Mouse (Mus musculus) neural tube, embryonic 14.5 days (tissue): Measurements from ENCODE around the gene Tjp3. TPM values are rescaled to one million over a fixed set of nuclear protein-coding genes. Genes with fewer than 3 reads are reported as not detected.

Source experiments
- ATAC-seq: fragments of 200-750 bp; cut with Nextera tagmentation; 2 replicates; pipeline ENCODE4 v1.8.0; 2017; ENCODE audit warnings: low read depth, mild to moderate bottlenecking, moderate TSS enrichment, moderate library complexity
- H3K27ac ChIP-seq: fragments of 300-500 bp; sonication (generic); 2 replicates; pipeline ENCODE4 v1.5.1; 2014; ENCODE audit warnings: low read depth, mild to moderate bottlenecking, control low read depth, low read length, moderate library complexity, mixed read lengths
- H3K27me3 ChIP-seq: fragments of 300-500 bp; sonication (generic); 2 replicates; pipeline ENCODE4 v1.6.1; 2014; ENCODE audit warnings: low read length; ENCODE audit not compliant: control insufficient read depth, insufficient read depth
- H3K36me3 ChIP-seq: fragments of 300-500 bp; sonication (generic); 2 replicates; pipeline ENCODE4 v1.6.1; 2014; ENCODE audit warnings: low read length, mixed read lengths; ENCODE audit not compliant: control insufficient read depth, insufficient read depth
- H3K4me1 ChIP-seq: fragments of 300-500 bp; sonication (generic); 2 replicates; pipeline ENCODE4 v1.6.1; 2014; ENCODE audit warnings: low read length; ENCODE audit not compliant: control insufficient read depth, insufficient read depth
- H3K4me2 ChIP-seq: fragments of 300-500 bp; sonication (generic); 2 replicates; pipeline ENCODE4 v1.6.1; 2014; ENCODE audit warnings: mild to moderate bottlenecking, low read depth, low read length, control low read depth
- H3K4me3 ChIP-seq: fragments of 300-500 bp; sonication (generic); 2 replicates; pipeline ENCODE4 v1.5.1; 2014; ENCODE audit warnings: low read depth, low read length, control low read depth, mixed read lengths
- H3K9ac ChIP-seq: fragments of 300-500 bp; sonication (generic); replicated peaks from 2 replicates; pipeline ENCODE4 v1.6.1; 2014; ENCODE audit warnings: low read depth, mild to moderate bottlenecking, control low read depth, low read length, mixed read lengths
- H3K9me3 ChIP-seq: fragments of 300-500 bp; sonication (generic); 2 replicates; pipeline ENCODE4 v1.6.1; 2016; ENCODE audit warnings: low read length; ENCODE audit not compliant: control insufficient read depth
- WGBS: fragments of 180-500 bp; shearing (Covaris S2); extraction: QIAGEN DNeasy Blood & Tissue Kit; methylation state at CpG from one replicate; pipeline ENCODE4 v1.1.7; 2014; 5-methylcytosine and 5-hydroxymethylcytosine counted together
- polyA plus RNA-seq: library from polyadenylated mRNA; unstranded; fragments of >200 nt; fragmentation: Nextera tagmentation; extraction: Ambion mirVana; gene quantifications from 2 replicates; pipeline ENCODE4 v1.2.1, GENCODE M21; 2014

Tjp3 gene
- 2.6 and 4.4 TPM in 2 replicates for polyA plus RNA-seq

- H3K4me3 ChIP-seq, result no peak within 1 kb of the TSS
Measured at GRCm38 (mm10) chr10:81291511-81292104, at the start of gene Tjp3. Gene Tjp3, minus strand, starts transcription at chr10:81291581.

DNA sequence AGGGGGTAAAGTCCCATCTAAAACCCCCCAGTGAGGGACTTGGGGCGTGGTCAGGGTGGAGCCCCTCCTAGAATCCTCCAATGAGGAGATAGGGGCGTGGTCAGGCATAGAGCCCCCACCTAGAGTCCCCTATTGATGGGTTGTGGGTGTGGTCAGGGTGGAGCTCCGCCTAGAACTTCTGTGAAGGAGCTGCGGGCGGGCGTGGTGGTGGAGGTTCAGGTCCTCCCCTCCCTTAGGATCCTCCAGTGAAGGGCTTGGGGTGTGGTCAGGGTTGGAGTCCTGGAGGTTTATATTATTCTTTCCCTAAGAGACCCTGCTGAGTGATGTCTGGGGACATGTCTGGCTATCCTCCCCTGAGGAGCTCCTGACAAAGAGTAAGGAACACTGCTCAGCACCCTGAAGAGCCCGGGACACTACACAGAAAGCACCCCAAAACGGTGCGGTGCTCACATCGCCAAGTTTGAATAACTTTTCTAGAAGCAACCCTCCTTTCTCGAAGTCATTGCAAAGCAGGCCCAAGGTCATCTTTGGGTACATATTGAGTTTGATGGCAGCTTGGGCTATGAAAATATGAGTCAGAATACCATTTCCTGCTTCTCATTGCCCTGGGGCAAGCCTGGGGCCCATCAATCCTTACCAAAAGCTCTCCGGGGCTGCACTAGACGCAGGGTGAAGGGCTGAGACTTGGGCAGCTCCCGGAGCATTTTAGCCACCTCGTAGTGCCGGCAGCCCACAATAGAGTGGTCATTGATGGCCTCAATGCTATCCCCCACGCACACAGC lies 49.4 kb upstream of the Tjp3 start:
- H3K27me3 ChIP-seq, result peaks cover 30% of the 10 kb centered on the region

More at GRCm38 (mm10) chr10:81291511-81292104, at the start of gene Tjp3:
- H3K4me1 ChIP-seq, result peaks cover 20% of the 10 kb centered on the region
- H3K4me2 ChIP-seq, result peak within 1 kb of the TSS; percentile 92; the same call in 1 of the 2 replicates
- H3K36me3 ChIP-seq, result no peaks in the 10 kb centered on the region
- H3K27ac ChIP-seq, result no peak within 1 kb of the TSS
- WGBS, result 75% methylated on average over 9 of the region's 9 CpGs
- no peak within 1 kb of the TSS for H3K9ac ChIP-seq
- no peak for ATAC-seq
- H3K9me3 ChIP-seq, result no peaks in the 10 kb centered on the region
- no peaks in the 10 kb centered on the region; the same call in 1 of the 2 replicates for H3K27me3 ChIP-seq

DNA sequence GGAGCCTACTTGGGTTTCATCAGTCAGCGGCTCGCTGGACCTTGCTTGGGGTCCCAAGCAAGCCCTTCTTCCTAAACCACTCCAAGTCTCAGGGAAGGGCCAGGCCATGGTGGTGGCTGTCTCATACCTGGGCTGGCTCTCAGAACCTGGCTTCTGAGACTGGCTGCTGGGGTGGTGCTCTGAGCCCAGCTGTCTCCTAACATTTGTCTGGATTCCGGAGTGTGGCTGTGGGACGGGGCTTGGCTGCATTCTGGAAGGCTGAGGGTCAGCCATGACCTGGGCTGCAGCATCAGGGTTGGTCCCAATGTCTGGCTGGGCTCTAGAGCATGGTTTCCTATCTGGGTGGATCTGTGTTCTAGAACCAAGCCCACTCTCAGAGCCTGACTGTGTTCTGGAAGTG lies 45.2 kb upstream of the Tjp3 start:
- Histone ChIP-seq H3K36me3 (no peaks in the 10 kb centered on the region), H3K27me3 (peaks cover 8% of the 10 kb centered on the region; the same call in 1 of the 2 replicates)
- WGBS, result 99% methylated on average over 4 of the region's 4 CpGs

More for the DNA sequence above, 49.4 kb upstream of the Tjp3 start:
- no peak overlapping the region for H3K9ac ChIP-seq
- H3K36me3 ChIP-seq, result no peaks in the 10 kb centered on the region
- no peaks in the 10 kb centered on the region for H3K9me3 ChIP-seq
- H3K27ac ChIP-seq, result no peak overlapping the region
- H3K4me2 ChIP-seq, result no peak overlapping the region
- ATAC-seq, result no peak
- 33% methylated on average over 17 of the region's 17 CpGs for WGBS
- H3K4me1 ChIP-seq, result 0 out of 2 replicates have a peak, but pooled peaks cover 6% of the 10 kb centered on the region
- H3K4me3 ChIP-seq, result no peak overlapping the region

DNA sequence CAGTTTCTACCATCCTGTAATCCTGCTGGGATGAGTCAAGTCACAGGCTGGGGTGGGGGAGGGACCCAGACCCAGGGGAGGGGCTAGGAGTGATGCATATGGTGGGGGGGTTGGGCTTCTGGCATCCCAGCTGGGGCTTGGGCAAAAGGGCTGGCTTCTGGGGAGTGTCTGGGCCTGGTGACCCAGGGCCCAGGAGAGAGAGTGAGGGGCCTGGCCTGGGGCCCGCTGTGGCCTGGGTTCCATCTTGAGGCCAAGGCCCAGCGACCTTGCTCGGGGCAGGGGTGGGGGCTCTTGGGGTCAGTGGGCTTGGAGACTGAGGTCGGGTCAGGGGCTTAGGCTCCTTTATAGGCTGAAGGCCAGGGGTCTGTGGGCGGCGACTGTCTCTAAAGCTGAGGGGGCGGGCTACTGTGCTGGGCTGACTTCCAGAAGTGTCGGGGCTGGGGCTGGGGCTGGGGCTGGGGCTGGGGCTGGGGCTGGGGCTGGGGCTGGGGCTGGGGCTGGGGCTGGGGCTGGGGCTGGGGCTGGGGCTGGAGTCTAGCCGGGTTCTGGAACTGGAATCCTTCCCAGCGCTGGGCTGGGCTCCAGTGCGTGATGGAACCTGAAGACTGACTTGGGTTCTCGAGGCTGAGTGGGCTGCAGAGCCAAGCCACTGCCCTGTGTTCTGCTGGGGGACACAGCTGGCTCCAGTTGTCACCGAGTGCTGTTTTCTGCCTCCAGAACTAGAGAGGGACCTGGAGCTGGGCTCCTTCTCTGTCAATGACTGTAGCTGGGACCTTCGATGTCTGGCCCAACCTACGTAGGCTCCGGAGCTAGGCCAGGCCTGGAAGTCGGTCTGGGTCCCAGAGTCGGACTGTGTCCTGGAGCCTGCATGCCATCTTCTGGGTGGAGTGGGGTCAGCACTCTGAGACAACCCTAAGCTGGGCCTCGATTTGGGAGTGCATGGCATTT lies 44.3 kb upstream of the Tjp3 start:
- H3K27ac ChIP-seq, result no peak overlapping the region
- H3K9me3 ChIP-seq, result no peaks in the 10 kb centered on the region
- ATAC-seq, result no peak
- H3K4me1 ChIP-seq, result no peaks in the 10 kb centered on the region
- H3K36me3 ChIP-seq, result no peaks in the 10 kb centered on the region
- H3K4me3 ChIP-seq, result no peak overlapping the region
- 0 out of 2 replicates have a peak, but pooled peaks cover 4% of the 10 kb centered on the region for H3K27me3 ChIP-seq
- no peak overlapping the region for H3K4me2 ChIP-seq
- 46% methylated on average over 15 of the region's 19 CpGs for WGBS
- no peak overlapping the region for H3K9ac ChIP-seq

More for the DNA sequence above, 45.2 kb upstream of the Tjp3 start:
- Histone ChIP-seq H3K9ac (no peak overlapping the region), H3K4me3 (no peak overlapping the region), H3K9me3 (no peaks in the 10 kb centered on the region), H3K27ac (no peak overlapping the region), H3K4me1 (no peaks in the 10 kb centered on the region), H3K4me2 (no peak overlapping the region)
- no peak for ATAC-seq

DNA sequence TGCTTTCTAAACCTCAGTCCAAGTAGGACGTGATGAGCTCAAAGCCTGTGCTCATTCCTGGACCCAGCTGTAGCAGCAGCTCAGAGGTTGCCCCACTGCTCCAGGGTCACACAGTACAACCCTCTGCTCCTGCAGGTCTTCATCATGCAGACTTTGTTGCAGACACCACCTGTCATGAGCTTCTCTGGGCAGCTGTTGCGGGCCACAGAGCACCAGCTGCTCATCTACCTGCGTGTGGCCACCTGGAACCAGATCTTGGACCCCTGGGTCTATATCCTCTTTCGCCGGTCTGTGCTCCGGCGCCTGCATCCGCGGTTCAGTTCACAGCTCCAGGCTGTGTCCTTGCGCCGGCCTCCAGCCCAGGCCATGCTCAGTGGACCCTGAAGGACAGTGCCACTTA lies 42.9 kb upstream of the Tjp3 start:
- no peaks in the 10 kb centered on the region for H3K36me3 ChIP-seq
- 0 out of 2 replicates have a peak, but pooled peaks cover 4% of the 10 kb centered on the region for H3K27me3 ChIP-seq
- H3K9ac ChIP-seq, result no peak overlapping the region
- H3K4me1 ChIP-seq, result no peaks in the 10 kb centered on the region
- H3K27ac ChIP-seq, result no peak overlapping the region
- WGBS, result 71% methylated on average over 11 of the region's 11 CpGs
- H3K9me3 ChIP-seq, result no peaks in the 10 kb centered on the region
- no peak overlapping the region for H3K4me3 ChIP-seq
- no peak overlapping the region for H3K4me2 ChIP-seq
- ATAC-seq, result no peak

DNA sequence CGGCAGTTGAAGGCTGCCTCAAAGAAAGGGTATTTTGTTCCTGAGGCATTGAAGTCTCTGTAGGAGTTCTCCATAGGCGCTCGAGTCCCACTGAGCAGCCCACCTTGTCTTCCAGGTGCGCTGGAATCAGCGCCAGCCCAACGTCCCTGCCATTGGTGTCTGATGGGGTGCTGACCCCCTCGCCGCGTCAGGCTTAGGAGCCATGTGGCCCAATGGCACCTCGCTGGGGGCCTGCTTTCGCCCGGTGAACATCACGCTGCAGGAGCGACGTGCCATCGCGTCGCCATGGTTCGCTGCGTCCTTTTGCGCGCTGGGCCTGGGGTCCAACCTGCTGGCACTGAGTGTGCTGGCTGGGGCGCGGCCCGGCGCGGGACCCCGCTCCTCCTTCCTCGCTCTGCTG lies 40.9 kb upstream of the Tjp3 start:
- H3K4me2 ChIP-seq, result no peak overlapping the region
- ATAC-seq, result no peak

GRCm38 (mm10) chr10:81330007-81330406 lies 38.6 kb upstream of the Tjp3 start:
- WGBS, result 62% methylated on average over 4 of the region's 4 CpGs
- H3K27ac ChIP-seq, result no peak overlapping the region

More for the DNA sequence above, 40.9 kb upstream of the Tjp3 start:
- Histone ChIP-seq H3K4me3 (no peak overlapping the region), H3K4me1 (no peaks in the 10 kb centered on the region), H3K9ac (no peak overlapping the region), H3K27me3 (0 out of 2 replicates have a peak, but pooled peaks cover 4% of the 10 kb centered on the region), H3K27ac (no peak overlapping the region), H3K36me3 (no peaks in the 10 kb centered on the region), H3K9me3 (no peaks in the 10 kb centered on the region)
- 14% methylated on average over 29 of the region's 29 CpGs for WGBS

GRCm38 (mm10) chr10:81329194-81329975 lies 38.0 kb upstream of the Tjp3 start:
- Histone ChIP-seq H3K9ac (no peak overlapping the region), H3K9me3 (no peaks in the 10 kb centered on the region), H3K36me3 (peaks cover 27% of the 10 kb centered on the region), H3K4me2 (no peak overlapping the region), H3K27ac (no peak overlapping the region), H3K27me3 (0 out of 2 replicates have a peak, but pooled peaks cover 4% of the 10 kb centered on the region), H3K4me3 (no peak overlapping the region), H3K4me1 (no peaks in the 10 kb centered on the region)
- WGBS, result 73% methylated on average over 10 of the region's 10 CpGs
- ATAC-seq, result no peak

More at GRCm38 (mm10) chr10:81330007-81330406, 38.6 kb upstream of the Tjp3 start:
- Histone ChIP-seq H3K4me2 (no peak overlapping the region), H3K4me1 (no peaks in the 10 kb centered on the region), H3K9ac (no peak overlapping the region), H3K4me3 (no peak overlapping the region), H3K36me3 (peaks cover 21% of the 10 kb centered on the region), H3K27me3 (0 out of 2 replicates have a peak, but pooled peaks cover 4% of the 10 kb centered on the region), H3K9me3 (no peaks in the 10 kb centered on the region)
- ATAC-seq, result no peak
